Mouse (Mus musculus) layer of hippocampus, postnatal 25 days (tissue): ENCODE measurements around the gene Carm1. TPM values are rescaled to one million over a fixed set of nuclear protein-coding genes. Genes with fewer than 3 reads are reported as not detected.
"Not testable (repeated sequence)": the region's sequence is repeated elsewhere in the genome, so short reads cannot be mapped to it uniquely, and the experiment has no call there.

Experiments
- DNase-seq, 2 experiments: peaks; one replicate each; pipeline ENCODE4 v3.0.0; 2022; ENCODE audit warnings: mixed read lengths in 2 of 2, low spot score in 1 of 2; ENCODE audit errors: extremely low spot score in 1 of 2
- total RNA-seq, 2 experiments: library from RNA; stranded (reverse); gene quantifications; 2 replicates each; pipeline ENCODE4 v1.2.3; 2021

Carm1 gene
- total RNA-seq: 10 to 100 TPM; 70.0 to 78.1 TPM

GRCm38 (mm10) chr9:21546789-21547074, at the start of gene Carm1:
TSS of gene Carm1 (plus strand) at chr9:21546894.
- DNase-seq: peak in 1 of 2 experiments; percentile 50

- peak in 1 of 2 experiments; percentile 22 for DNase-seq
Measured at GRCm38 (mm10) chr9:21497050-21497542, 49.6 kb upstream of the Carm1 start.

GRCm38 (mm10) chr9:21497664-21498063, 49.0 kb upstream of the Carm1 start:
- no peak for DNase-seq

GRCm38 (mm10) chr9:21498284-21498902, 48.3 kb upstream of the Carm1 start:
- no peak for DNase-seq

- no peak for DNase-seq
Measured at GRCm38 (mm10) chr9:21503352-21503751, 43.3 kb upstream of the Carm1 start.

- no peak for DNase-seq
Measured at GRCm38 (mm10) chr9:21505767-21506166, 40.9 kb upstream of the Carm1 start.

- DNase-seq: no peak
Measured at GRCm38 (mm10) chr9:21507753-21508430, 38.8 kb upstream of the Carm1 start.

GRCm38 (mm10) chr9:21508871-21509404, 37.8 kb upstream of the Carm1 start:
- DNase-seq: no peak

- peak; percentile 80 to 91 for DNase-seq
Measured at GRCm38 (mm10) chr9:21509772-21510688, 36.7 kb upstream of the Carm1 start, which contains the start of gene Tmed1. TSS of gene Tmed1 (minus strand) at chr9:21510252.

- DNase-seq: no peak
Measured at GRCm38 (mm10) chr9:21510689-21511015, 36.0 kb upstream of the Carm1 start.

- DNase-seq: no peak
Measured at GRCm38 (mm10) chr9:21511052-21511451, 35.6 kb upstream of the Carm1 start.

- no peak for DNase-seq
Measured at GRCm38 (mm10) chr9:21513466-21513865, 33.2 kb upstream of the Carm1 start.

- DNase-seq: no peak
Measured at GRCm38 (mm10) chr9:21517947-21518495, 28.7 kb upstream of the Carm1 start.

- not testable (repeated sequence) for DNase-seq
Measured at GRCm38 (mm10) chr9:21518690-21519089, 28.0 kb upstream of the Carm1 start.

GRCm38 (mm10) chr9:21525142-21525936, 21.4 kb upstream of the Carm1 start:
- DNase-seq: no peak

GRCm38 (mm10) chr9:21525937-21526633, 20.6 kb upstream of the Carm1 start, which contains the start of gene AB124611:
TSS of gene AB124611 (plus strand) at chr9:21526176.
- no peak for DNase-seq

- no peak for DNase-seq
Measured at GRCm38 (mm10) chr9:21526634-21526944, 20.1 kb upstream of the Carm1 start.

- no peak for DNase-seq
Measured at GRCm38 (mm10) chr9:21527100-21527801, 19.4 kb upstream of the Carm1 start.

- DNase-seq: no peak
Measured at GRCm38 (mm10) chr9:21527917-21528324, 18.8 kb upstream of the Carm1 start.
